Mouse (Mus musculus): ENCODE measurements at regions not wholly inside any gene's neighbourhood (a gene's known extent, or its start where the extent isn't known, plus 50 kb on each side); places are given as distances from the start of the nearest gene placed in this dataset.
"Not testable (repeated sequence)": the region's sequence is repeated elsewhere in the genome, so short reads cannot be mapped to it uniquely, and the experiment has no call there.

- in situ Hi-C loops (cut with MboI; ENCODE audit: unreplicated experiment in 2 of 2) = loop anchor here in 1 of 2 experiments (25.0 kb wide), 1 partner anchor 123 kb away; no protein-coding TSS in a partner anchor
These were observed 100.0 kb downstream of the Raet1d start for GRCm38 (mm10) chr10:22460386-22460785.

- in situ Hi-C loops (cut with MboI; ENCODE audit: unreplicated experiment in 2 of 2) = loop anchor here in 1 of 2 experiments (25.0 kb wide), 1 partner anchor 124 kb away; no protein-coding TSS in a partner anchor
These were observed 100.6 kb downstream of the Raet1d start for GRCm38 (mm10) chr10:22460818-22461479.

DNA sequence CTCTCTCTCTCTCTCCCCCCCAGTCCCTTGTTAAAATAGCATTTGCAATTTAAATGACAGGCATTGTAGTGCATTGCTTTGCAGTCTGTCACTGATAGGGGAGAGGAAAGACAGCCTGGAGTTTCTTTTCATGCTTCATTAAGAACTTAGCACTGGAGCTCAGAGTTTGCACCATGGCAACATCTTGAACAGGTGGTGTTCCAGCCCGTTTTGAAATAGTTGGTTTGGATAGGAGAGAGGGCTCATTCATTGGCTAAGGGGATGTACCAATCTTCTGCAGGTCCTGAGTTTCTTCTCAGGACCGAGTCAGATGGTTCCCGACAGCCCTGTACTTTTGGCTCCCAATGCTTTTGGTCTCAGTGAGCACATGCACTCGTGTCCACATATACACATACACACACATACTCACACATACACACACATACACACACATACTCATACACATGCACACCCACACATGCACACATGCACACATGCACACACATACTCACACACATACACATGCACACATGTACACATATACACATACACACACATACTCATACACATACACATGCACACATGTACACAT, 101.2 kb downstream of the Raet1d start:
- in situ Hi-C loops (cut with MboI; ENCODE audit: unreplicated experiment in 2 of 2) = loop anchor here in 1 of 2 experiments (25.0 kb wide), 1 partner anchor 124 kb away; no protein-coding TSS in a partner anchor

GRCm38 (mm10) chr10:22471722-22472330, 111.5 kb downstream of the Raet1d start:
- in situ Hi-C loops (cut with MboI; ENCODE audit: unreplicated experiment in 2 of 2) = loop anchor here (10.0 to 25.0 kb wide), 3 partner anchors 135 to 1077 kb away; partner anchors contain the start of gene E030030I06Rik (in 2 of the 2)

DNA sequence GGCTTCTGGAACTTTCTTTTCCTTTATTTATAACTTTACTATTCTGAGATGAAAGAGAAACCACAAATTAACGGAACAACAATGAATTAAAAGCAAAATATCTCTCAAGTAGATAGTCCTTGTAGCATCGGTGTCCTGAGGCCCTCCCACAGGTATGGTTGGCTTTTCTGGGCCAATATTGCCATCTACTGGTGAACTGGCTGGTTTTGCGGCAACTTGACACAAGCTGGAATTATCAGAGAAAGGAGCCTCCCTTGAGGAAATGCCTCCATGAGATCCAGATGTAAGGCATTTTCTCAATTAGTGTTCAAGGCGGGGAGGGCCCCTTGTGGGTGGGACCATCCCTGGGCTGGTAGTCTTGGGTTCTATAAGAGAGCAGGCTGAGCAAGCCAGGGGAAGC, 119.5 kb downstream of the Raet1d start:
- in situ Hi-C loops (cut with MboI; ENCODE audit: unreplicated experiment in 2 of 2) = loop anchor here (5.0 to 10.0 kb wide), 7 partner anchors 97 to 1085 kb away; partner anchors contain the start of gene E030030I06Rik (in 2 of the 2)

- in situ Hi-C loops (cut with MboI; ENCODE audit: unreplicated experiment in 2 of 2) = loop anchor here in 1 of 2 experiments (10.0 kb wide), 1 partner anchor 322 kb away; no protein-coding TSS in a partner anchor
These were observed 126.7 kb downstream of the Raet1d start for GRCm38 (mm10) chr10:22487071-22487470.

GRCm38 (mm10) chr10:22491806-22492347, 131.5 kb downstream of the Raet1d start:
- in situ Hi-C loops (cut with MboI; ENCODE audit: unreplicated experiment in 2 of 2) = not testable (repeated sequence)

DNA sequence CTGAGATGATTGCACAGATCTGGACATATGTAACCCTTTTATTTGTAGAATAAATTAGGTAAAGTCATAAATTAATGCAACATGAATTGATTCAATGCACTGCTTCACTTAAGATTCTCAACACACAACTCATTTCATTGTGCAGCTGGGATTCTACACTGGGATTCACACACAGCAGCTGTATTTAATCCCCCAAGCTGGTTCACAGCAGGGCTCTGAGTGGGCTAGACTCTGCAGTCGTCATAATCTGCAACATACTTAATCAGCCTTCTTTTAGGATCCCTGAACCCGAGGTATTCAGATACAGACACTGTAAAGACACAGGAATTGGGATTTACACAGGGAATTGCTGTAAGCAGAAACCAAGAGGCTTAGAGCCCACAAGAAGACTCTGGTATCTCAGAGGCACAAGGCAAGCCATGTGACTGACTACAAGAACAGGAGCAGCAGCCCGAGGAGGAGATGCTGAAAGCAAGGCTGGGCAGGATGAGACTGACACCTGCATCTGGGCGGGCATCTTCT, 135.7 kb downstream of the Raet1d start:
- in situ Hi-C loops (cut with MboI; ENCODE audit: unreplicated experiment in 2 of 2) = no loop called here

Measured in v-Abl transformed pro-B cells (cell line).